Mouse (Mus musculus): Measurements from ENCODE around the gene Scamp1. TPM values are rescaled to one million over a fixed set of nuclear protein-coding genes. Genes with fewer than 3 reads are reported as not detected.

The Scamp1 gene
- 10 to 100 TPM; 20.9 to 25.6 TPM for total RNA-seq (2023)

DNA sequence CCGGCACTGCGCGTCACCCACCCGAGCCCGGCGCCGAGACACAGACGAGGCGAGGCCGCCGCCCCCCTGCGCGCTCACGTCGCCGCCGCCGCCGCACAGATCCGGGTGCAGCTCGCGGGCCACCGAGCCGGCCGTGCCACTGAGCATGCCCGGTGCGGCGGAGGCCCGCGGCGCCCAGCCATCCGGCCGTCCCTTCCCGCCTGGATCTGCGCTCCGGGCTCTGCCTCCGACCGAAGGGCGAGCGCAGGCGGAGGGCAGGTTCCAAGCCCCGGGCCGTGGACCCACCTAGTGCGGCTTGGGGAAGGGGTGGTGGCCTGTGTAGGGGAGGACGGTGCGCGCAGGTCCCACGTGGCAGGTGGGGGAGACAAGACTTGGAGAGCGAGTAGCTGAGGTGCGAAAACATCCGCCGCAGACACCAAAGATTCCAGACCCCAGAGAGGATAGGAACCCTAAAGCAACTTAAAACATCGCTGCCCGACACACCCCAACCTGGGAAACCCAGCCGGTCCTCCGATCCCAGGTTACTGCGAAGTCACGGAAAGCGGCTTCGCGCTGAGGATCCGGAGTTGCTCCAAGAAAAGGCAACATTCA, at the start of gene Scamp1:
Gene Scamp1, minus strand, starts transcription at position 577 of the 591 bp plus-strand sequence.

Other genes with a start within 250 kb of the Scamp1 start
- gene Lhfpl2, start 228.1 kb downstream of the Scamp1 start, total RNA-seq (2023) = 10 to 100 TPM; 35.1 to 37.9 TPM
- gene Ap3b1, start 73.1 kb upstream of the Scamp1 start, total RNA-seq (2023) = 10 to 100 TPM; 56.3 to 61.2 TPM

Data from neutrophil, adult 83 days (primary cell).